Mouse (Mus musculus) myocyte (in vitro differentiated cells): ENCODE measurements around the gene H2-T3.

ENCODE experiments used
- MYOG ChIP-seq, 3 experiments: IDR thresholded peaks; one replicate each; pipeline ENCODE4 v1.6.1; 2011; ENCODE audit warnings: control low read depth in 2 of 3, low read depth in 2 of 3, mild to moderate bottlenecking in 2 of 3; ENCODE audit not compliant: insufficient read length in 2 of 3, control insufficient read depth in 1 of 3, insufficient read depth in 1 of 3
- POLR2A ChIP-seq: IDR thresholded peaks from one replicate; pipeline ENCODE4 v1.6.1; 2011; ENCODE audit warnings: low read depth, mild to moderate bottlenecking, control low read depth, moderate library complexity; ENCODE audit not compliant: insufficient read length
- POLR2AphosphoS2 ChIP-seq: IDR thresholded peaks from one replicate; pipeline ENCODE4 v1.6.1; 2011; ENCODE audit warnings: low read depth, control low read depth; ENCODE audit not compliant: insufficient read length

- TF ChIP-seq POLR2A (no peak), MYOG (IDR thresholded peaks at IDR 0.05; ENCODE audit: control insufficient read depth in 1 of 3, insufficient read depth in 1 of 3, insufficient read length in 2 of 3, low read depth in 2 of 3) (no peak), POLR2AphosphoS2 (no peak)
Observed at GRCm38 (mm10) chr17:36187540-36187939, 2.5 kb downstream of the H2-T3 start.
